Mouse (Mus musculus): ENCODE results near the gene Gramd4.
A peak's percentile ranks its signal among the peaks of the same experiment; 100 is the strongest.
"Not testable (repeated sequence)": the region's sequence is repeated elsewhere in the genome, so short reads cannot be mapped to it uniquely, and the experiment has no call there.

Gramd4 gene

GRCm38 (mm10) chr15:86116421-86116820 lies 58.9 kb downstream of the Gramd4 start:
- no peak for DNase-seq (ENCODE audit: low read depth, low spot score)

DNA sequence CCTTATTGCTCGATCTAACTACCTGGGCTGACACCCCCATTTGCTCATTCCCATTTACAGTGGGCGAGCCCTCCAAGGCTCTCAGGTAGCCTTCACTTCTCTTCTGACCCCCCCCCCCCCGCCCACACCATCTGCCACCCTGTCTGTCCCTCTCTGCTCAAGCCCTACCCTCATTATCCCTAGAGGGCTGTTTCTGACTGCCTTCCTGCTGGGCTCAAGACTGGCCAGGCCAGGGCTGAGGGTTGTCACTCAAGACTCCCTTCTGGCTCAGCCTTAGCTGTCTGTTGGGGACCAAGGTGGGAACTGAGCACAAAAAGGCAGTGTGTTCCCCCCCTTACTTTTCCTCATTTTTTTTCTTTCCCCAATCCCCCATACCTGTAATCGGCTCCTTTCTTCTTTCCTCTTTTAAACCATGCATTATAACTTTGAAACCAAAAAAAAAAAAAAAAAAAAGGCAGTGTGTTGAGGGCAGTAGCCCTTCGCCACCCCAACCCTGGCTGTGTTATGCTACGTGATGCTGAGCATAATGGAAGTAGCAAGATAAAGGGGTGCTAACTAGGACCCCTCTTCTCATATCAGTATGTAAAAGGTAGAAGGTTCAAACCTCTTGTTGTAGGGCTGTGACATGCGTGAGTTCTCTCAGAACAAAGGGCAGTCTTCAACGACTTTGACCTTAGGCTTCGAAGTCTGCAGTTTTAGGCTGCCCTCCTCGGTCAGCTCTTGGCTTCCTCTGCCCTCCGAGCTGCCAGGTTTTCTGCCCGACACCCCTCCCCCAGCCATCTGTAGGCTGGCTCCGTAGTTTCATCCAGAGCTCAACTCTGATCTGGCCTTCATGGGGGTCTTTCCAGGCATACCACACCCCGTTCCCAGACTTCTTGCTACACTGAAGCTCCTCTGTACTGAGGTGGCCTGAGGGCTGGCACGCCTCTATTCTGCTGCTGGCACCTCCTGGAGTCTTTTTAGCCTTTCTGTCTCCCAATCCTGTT lies 59.9 kb downstream of the Gramd4 start:
- no peak for DNase-seq (ENCODE audit: low read depth, low spot score)

- no peak for DNase-seq (ENCODE audit: low read depth, low spot score)
These were observed 61.7 kb downstream of the Gramd4 start for GRCm38 (mm10) chr15:86119186-86119585.

- DNase-seq (ENCODE audit: low read depth, low spot score) = no peak
These were observed 64.9 kb downstream of the Gramd4 start for GRCm38 (mm10) chr15:86122261-86122949.

GRCm38 (mm10) chr15:86123409-86123808 lies 65.9 kb downstream of the Gramd4 start:
- no peak for DNase-seq (ENCODE audit: low read depth, low spot score)

- no peak for DNase-seq (ENCODE audit: low read depth, low spot score)
These were observed 66.9 kb downstream of the Gramd4 start for GRCm38 (mm10) chr15:86124359-86124758.

DNA sequence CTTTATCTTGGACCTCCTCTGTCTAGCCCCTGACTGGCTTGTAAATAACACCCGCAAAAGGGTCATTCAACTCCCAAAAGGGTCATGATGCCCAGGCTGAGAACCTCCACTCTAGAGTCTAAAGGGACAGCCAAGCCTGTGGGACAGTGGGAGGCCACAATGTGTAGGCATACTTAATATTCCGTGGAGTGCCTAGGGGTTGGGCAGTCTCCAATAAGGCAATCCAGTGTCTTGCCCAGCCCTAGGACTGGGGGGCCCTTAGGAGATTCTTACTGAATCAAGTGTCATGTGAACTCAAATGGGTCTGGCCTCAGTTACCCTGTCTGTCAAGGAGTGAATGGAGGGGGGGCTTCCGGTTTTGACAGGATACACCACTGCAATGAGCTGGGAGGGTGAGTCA lies 71.5 kb downstream of the Gramd4 start:
- no peak for DNase-seq (ENCODE audit: low read depth, low spot score)

DNA sequence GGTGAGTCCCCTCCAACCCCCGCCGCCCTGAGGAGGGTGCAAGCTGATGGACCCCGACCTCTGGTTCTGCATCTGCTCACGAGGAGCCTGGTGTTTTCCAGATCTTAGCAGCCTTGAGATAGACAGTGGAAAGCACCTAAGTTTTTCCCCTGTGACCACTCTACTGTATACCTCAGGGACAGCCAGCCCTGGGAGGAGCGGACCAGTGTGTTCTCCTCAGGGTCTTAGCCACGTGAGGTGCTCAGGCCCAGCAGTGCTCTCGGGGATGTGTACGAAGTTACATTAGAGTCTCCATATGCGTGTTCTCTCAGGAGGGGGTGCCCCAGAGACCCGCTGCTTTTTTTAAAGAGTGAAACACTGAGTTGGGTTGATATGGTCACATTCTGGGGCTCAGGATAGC lies 73.2 kb downstream of the Gramd4 start:
- no peak for DNase-seq (ENCODE audit: low read depth, low spot score)

- DNase-seq (ENCODE audit: low read depth, low spot score) = peak; percentile 56
These were observed 77.7 kb downstream of the Gramd4 start for GRCm38 (mm10) chr15:86134941-86135783.

DNA sequence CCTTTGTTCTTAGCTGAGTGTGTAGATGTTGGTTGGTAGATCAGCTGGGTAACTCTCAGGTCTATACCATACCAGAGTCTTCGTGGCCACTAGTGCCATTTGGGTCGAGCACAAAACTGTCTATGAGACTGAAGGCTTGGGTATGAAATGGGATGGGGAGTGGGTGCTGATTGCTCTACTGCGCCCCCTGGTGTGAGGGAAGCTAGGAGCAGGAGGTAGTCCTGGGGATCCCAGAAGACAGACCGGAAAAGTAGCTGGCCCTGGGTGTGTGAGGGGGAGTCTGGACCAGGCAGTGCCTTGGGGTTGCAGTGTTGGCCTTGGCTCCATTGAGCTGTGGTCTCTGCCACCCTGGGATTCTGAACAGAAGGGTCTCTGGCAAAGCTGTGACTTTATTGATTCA lies 80.1 kb downstream of the Gramd4 start:
- DNase-seq (ENCODE audit: low read depth, low spot score) = no peak

GRCm38 (mm10) chr15:86140323-86140722 lies 82.8 kb downstream of the Gramd4 start:
- DNase-seq (ENCODE audit: low read depth, low spot score) = peak; percentile 47

DNA sequence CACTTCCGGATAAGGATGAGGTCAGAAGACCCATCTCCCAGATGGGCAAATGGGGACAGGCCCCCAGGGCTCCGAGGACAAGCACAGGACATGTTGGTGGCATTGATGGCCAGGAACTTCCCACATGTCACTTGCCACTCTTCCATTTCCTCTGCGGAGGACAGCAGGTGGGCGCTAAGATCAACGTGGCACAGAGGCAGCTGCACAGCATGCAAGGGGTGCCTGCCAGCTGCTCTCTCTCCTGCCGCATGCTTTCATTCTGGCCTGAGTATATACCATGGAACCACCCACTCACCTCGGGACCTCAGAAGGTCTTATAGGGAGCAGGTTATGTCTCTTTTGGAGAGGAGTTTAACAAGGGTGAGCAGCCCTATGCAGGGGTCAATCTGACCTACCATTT lies 87.1 kb downstream of the Gramd4 start:
- no peak for DNase-seq (ENCODE audit: low read depth, low spot score)

- DNase-seq (ENCODE audit: low read depth, low spot score) = no peak
These were observed 87.6 kb downstream of the Gramd4 start for GRCm38 (mm10) chr15:86145046-86145445.

DNA sequence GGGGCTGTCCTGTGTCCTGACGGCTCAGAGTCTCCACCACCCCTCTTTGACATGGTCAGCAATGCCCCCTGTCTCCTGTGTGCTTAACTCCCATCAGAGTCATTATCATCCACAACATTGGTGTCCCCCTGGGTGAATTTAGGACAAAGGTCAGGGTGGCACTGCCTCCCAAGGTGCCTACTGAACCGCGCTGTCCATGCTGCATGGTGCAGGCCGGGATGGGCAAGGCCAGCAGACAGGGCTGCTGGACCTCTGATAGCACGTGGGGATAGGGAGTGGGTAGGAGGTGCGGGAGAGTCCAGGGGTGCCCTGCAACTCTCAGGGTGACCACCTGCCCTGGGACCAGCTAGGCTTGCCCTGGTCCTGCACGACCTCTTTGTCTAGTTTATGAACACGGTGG lies 89.4 kb downstream of the Gramd4 start:
- DNase-seq (ENCODE audit: low read depth, low spot score) = no peak

DNA sequence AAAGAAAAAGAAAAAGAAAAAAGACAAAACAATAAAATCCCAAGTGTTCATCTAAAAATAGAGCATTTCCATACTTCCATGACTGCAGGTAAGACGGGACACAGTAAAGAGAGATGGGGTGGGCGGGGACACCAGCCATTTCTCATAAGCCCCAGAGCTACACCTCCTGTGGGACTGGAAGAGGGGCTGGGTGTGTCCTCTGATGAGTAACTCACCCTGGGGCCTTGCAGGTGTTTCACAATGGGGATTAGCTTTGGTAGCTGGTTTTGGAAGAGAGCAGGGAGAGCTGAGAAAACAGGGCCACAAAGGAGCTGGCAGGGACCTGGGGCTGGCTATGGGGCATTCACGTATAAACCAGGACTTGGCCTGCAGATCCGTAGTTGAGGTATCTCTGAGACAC lies 93.1 kb downstream of the Gramd4 start:
- no peak for DNase-seq (ENCODE audit: low read depth, low spot score)

DNA sequence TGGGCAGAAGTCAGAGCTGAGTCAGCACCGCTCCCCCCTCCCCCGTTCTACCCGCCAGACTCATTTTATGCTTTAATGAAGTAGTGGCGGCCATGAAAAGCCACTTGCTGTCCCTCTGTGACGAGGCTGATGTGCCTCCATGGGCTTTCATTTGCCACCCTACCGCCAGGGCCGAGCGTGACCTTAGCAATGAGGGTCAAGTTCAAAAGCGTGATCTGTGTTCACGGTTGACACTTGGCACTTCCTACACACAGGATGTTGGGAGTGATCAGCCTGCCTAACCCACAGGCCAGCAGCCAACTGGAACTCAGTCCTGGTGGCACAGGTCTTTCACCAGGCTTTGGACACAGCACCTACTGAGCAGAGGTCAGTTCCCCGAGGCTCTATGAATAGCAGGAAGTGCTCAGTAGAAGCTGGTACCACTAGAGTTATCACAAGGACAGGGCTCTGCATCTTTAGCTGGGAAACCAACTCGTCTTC lies 96.0 kb downstream of the Gramd4 start:
- no peak for DNase-seq (ENCODE audit: low read depth, low spot score)

DNA sequence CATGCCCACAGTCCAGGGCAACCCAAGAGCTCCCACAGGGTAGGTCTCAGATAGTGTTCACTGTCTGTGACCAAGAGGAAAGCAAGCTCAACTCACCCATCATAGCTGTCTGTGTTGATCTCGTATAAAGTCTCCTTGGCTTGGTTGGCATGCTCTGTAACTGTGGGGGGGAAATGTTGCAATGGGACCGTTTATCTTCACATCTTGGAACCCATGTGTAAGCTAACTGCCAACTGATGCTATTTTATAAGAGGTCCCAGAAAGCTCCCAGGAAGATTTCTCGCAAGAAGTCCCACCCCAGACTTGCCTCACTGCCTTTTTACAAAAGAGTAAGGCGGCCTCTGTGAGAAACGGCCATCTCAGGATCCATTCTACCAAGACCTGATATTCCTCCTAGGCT lies 99.0 kb downstream of the Gramd4 start:
- DNase-seq (ENCODE audit: low read depth, low spot score) = no peak

DNA sequence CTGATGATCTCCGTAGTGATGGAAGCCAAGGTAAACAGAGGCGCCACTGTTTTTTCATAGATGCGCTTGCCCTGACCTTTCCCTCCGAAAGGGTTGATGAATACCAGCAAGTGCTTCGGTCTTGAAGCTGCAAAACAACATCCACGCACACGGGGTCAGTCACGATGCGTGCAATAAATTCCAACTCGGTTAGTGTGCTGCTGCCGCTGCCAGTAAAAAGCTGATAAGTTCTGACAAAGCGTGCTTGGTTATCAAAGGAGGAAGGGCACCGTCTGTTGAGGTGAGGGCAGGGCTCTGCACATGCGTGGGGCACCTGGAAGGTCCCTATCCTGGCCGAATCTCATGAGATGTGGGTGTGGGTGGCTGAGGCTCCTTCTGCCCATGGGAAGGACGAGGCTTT lies 101.6 kb downstream of the Gramd4 start:
- no peak for DNase-seq (ENCODE audit: low read depth, low spot score)

- DNase-seq (ENCODE audit: low read depth, low spot score) = no peak
These were observed 102.2 kb downstream of the Gramd4 start for GRCm38 (mm10) chr15:86159719-86160118.

GRCm38 (mm10) chr15:86160906-86161305 lies 103.4 kb downstream of the Gramd4 start:
- DNase-seq (ENCODE audit: low read depth, low spot score) = no peak

GRCm38 (mm10) chr15:86161800-86162199 lies 104.3 kb downstream of the Gramd4 start:
- DNase-seq (ENCODE audit: low read depth, low spot score) = not testable (repeated sequence)
